Comparison of ENCODE assay signal across 9 mouse cellular contexts in the genomic region with DNA sequence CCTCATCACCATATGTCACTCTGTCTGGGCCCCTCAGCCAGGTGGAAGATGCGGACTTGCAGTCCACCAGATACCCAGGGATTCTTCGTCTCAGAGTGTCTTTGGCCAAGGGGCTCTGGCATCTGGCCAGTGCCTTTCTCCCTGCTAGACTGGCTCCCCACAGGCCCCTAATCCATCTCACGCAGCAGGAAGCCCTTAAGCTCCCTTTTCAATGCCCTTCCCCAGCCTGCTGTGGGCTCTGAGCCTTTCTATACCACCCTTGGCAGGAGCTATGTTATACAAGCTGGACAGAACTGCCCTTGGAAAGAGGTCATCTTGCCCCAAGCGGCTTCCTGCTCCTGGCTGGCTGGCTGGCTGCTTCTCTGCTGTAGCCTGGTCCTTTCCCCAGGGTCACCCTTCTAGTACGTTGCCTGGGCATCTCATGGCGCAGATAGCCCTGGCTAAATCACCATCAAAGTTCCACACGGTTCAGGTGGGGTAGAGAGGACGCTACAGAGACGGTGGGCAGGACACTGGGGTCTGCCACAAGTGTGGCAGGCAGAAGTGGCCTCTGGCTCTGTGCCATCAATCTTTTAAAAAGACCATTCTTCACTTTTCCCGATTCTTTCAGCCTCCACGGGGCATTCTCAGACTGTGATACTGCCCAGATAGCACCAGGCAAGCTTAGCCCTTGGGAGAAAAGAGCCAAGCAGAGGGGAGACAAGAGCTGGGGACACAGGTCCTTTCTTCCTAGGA. TPM values are rescaled to one million over a fixed set of nuclear protein-coding genes. Genes with fewer than 3 reads are reported as not detected.
A peak's percentile ranks its signal among the peaks of the same experiment; 100 is the strongest.
DNase-seq lines count a peak whose midpoint lies in the region; ATAC-seq and TF ChIP-seq lines count a peak whose summit lies in the region.
"Had no signal": no experiment of that assay in that cellular context is flagged by ENCODE, and none has a peak within 500 bp of the region (broad histone marks: within the 10 kb centered on the region; RNA-seq: fewer than 3 reads in every experiment).

No protein-coding gene starts in this region.

- H3K27me3 ChIP-seq in heart, embryonic 12.5 days (replicated peaks): no peaks in the 10 kb centered on the region
- no peaks in the 10 kb centered on the region for H3K27me3 ChIP-seq in limb, embryonic 15.5 days
- H3K27me3 ChIP-seq in thymus, adult 2 months (ENCODE audit: control insufficient read depth, insufficient read depth, low read length): no peaks in the 10 kb centered on the region; the same call in 1 of the 2 replicates

- no peak overlapping the region for H3K9ac ChIP-seq in heart, embryonic 12.5 days
- H3K9ac ChIP-seq in limb, embryonic 15.5 days: no peak overlapping the region

- H3K9me3 ChIP-seq in heart, embryonic 12.5 days (replicated peaks): peaks cover 5% of the 10 kb centered on the region; the same call in 1 of the 2 replicates
- no peaks in the 10 kb centered on the region for H3K9me3 ChIP-seq in limb, embryonic 15.5 days

- H3K4me2 ChIP-seq in heart, embryonic 12.5 days: peak overlapping the region; percentile 1; the same call in 1 of the 2 replicates
- H3K4me2 ChIP-seq in limb, embryonic 15.5 days: no peak overlapping the region

- no peak for DNase-seq in gastrocnemius, adult 2 months
- DNase-seq in gastrocnemius, postnatal 10 days: no peak
- DNase-seq in NIH3T3 (ENCODE audit: low read depth): peak; percentile 33
- DNase-seq in right cerebral cortex, adult 2 months (ENCODE audit: low spot score in 2 of 2): no peak
- no peak for DNase-seq in lung, postnatal 14 days
- no peak for DNase-seq in thymus, adult 2 months

- no peaks in the 10 kb centered on the region for H3K36me3 ChIP-seq in heart, embryonic 12.5 days
- H3K36me3 ChIP-seq in limb, embryonic 15.5 days: no peaks in the 10 kb centered on the region
- H3K36me3 ChIP-seq in thymus, adult 2 months (ENCODE audit: control insufficient read depth, insufficient read depth, low read length): no peaks in the 10 kb centered on the region

- no peak for TF ChIP-seq POLR2A in thymus, adult 2 months (IDR thresholded peaks at IDR 0.05; ENCODE audit: control insufficient read depth, extremely low read depth, insufficient read depth, low read length, poor library complexity)

- ATAC-seq in heart, embryonic 12.5 days (ENCODE audit: insufficient number of reproducible peaks, low FRiP score): no peak
- ATAC-seq in limb, embryonic 15.5 days (ENCODE audit: insufficient number of reproducible peaks, low FRiP score, low TSS enrichment, low read depth): no peak
- ATAC-seq: CD4-positive, CD25-positive, alpha-beta regulatory T cell, adult 4 months had no signal

- 17% methylated on average over 11 of the region's 11 CpGs for WGBS in heart, embryonic 12.5 days
- WGBS in limb, embryonic 15.5 days: 31% methylated on average over 11 of the region's 11 CpGs
- 49% methylated on average over 11 of the region's 11 CpGs for WGBS in thymus, adult 2 months

- H3K27ac ChIP-seq in gastrocnemius, adult 2 months: peak overlapping the region; percentile 69
- peak overlapping the region; percentile 78 for H3K27ac ChIP-seq in heart, embryonic 12.5 days (ENCODE audit: poor library complexity, severe bottlenecking)
- peak overlapping the region; percentile 82 for H3K27ac ChIP-seq in limb, embryonic 15.5 days
- H3K27ac ChIP-seq in thymus, adult 2 months (ENCODE audit: control insufficient read depth, insufficient read depth, low read length): no peak overlapping the region

- intact Hi-C loops in gastrocnemius, adult 2 months (cut with DNase I): no loop called here

- H3K4me1 ChIP-seq in heart, embryonic 12.5 days (replicated peaks): peaks cover 48% of the 10 kb centered on the region
- H3K4me1 ChIP-seq in limb, embryonic 15.5 days: peaks cover 46% of the 10 kb centered on the region
- no peaks in the 10 kb centered on the region for H3K4me1 ChIP-seq in thymus, adult 2 months (replicated peaks; ENCODE audit: control insufficient read depth, insufficient read depth, low read length)

- TF ChIP-seq CTCF in gastrocnemius, adult 2 months (IDR thresholded peaks at IDR 0.05): no peak
- TF ChIP-seq CTCF in thymus, adult 2 months (IDR thresholded peaks at IDR 0.05; ENCODE audit: borderline replicate concordance, control insufficient read depth, extremely low read depth, insufficient read depth, low read length, poor library complexity): no peak

- no peak overlapping the region for H3K4me3 ChIP-seq in gastrocnemius, adult 2 months
- no peak overlapping the region for H3K4me3 ChIP-seq in heart, embryonic 12.5 days
- no peak overlapping the region for H3K4me3 ChIP-seq in limb, embryonic 15.5 days
- H3K4me3 ChIP-seq in thymus, adult 2 months (ENCODE audit: control insufficient read depth, insufficient read depth, low read length): no peak overlapping the region

RNA-seq across cellular contexts. Expression of a gene that starts 2.2 kb away (rescaled TPM):
- total RNA-seq in gastrocnemius, adult 2 months (2021): not detected
- total RNA-seq in gastrocnemius, postnatal 10 days (2021): 1 to 10 TPM in 1 of 2 experiments, under 1 TPM in 1; 0.50 to 1.0 TPM
- polyA plus RNA-seq in heart, embryonic 12.5 days (2016; fragmentation: Nextera tagmentation; extraction: Ambion mirVana): 10.9 and 11.6 TPM in 2 replicates
- 10.7 and 11.3 TPM in 2 replicates for polyA plus RNA-seq in limb, embryonic 15.5 days (2015; fragmentation: Nextera tagmentation; extraction: Ambion mirVana)
- 0.71 TPM in 1 of 2 replicates, not detected in the other for polyA plus RNA-seq in thymus, adult 2 months (2012; rRNA removed)
- polyA plus RNA-seq: CD4-positive, CD25-positive, alpha-beta regulatory T cell, adult 4 months had no signal

RNA-seq across cellular contexts. Expression of a gene that starts 22.7 kb away (rescaled TPM):
- 1 to 10 TPM; 1.2 to 2.1 TPM for total RNA-seq in gastrocnemius, adult 2 months (2021)
- 10 to 100 TPM in 1 of 2 experiments, 1 to 10 TPM in 1; 8.0 to 12.5 TPM for total RNA-seq in gastrocnemius, postnatal 10 days (2021)
- polyA plus RNA-seq in heart, embryonic 12.5 days (2016; fragmentation: Nextera tagmentation; extraction: Ambion mirVana): 32.0 and 33.8 TPM in 2 replicates
- 41.0 and 48.5 TPM in 2 replicates for polyA plus RNA-seq in limb, embryonic 15.5 days (2015; fragmentation: Nextera tagmentation; extraction: Ambion mirVana)
- 7.2 and 10.2 TPM in 2 replicates for polyA plus RNA-seq in thymus, adult 2 months (2012; rRNA removed)
- polyA plus RNA-seq: CD4-positive, CD25-positive, alpha-beta regulatory T cell, adult 4 months had no signal

RNA-seq across cellular contexts. Expression of a gene that starts 25.3 kb away (rescaled TPM):
- total RNA-seq in gastrocnemius, adult 2 months (2021): 10 to 100 TPM; 23.7 to 26.8 TPM
- 10 to 100 TPM; 28.9 to 33.9 TPM for total RNA-seq in gastrocnemius, postnatal 10 days (2021)
- polyA plus RNA-seq in heart, embryonic 12.5 days (2016; fragmentation: Nextera tagmentation; extraction: Ambion mirVana): 38.9 and 42.7 TPM in 2 replicates
- 46.2 and 56.5 TPM in 2 replicates for polyA plus RNA-seq in limb, embryonic 15.5 days (2015; fragmentation: Nextera tagmentation; extraction: Ambion mirVana)
- 34.5 and 36.3 TPM in 2 replicates for polyA plus RNA-seq in thymus, adult 2 months (2012; rRNA removed)
